Mouse (Mus musculus) forebrain, embryonic 11.5 days (tissue): ENCODE measurements around the gene Lypd4. TPM values are rescaled to one million over a fixed set of nuclear protein-coding genes. Genes with fewer than 3 reads are reported as not detected.
A peak's percentile ranks its signal among the peaks of the same experiment; 100 is the strongest.
"Not testable (repeated sequence)": the region's sequence is repeated elsewhere in the genome, so short reads cannot be mapped to it uniquely, and the experiment has no call there.

Source experiments
- ATAC-seq: fragments of 200-750 bp; cut with Nextera tagmentation; replicated peaks from 2 replicates; pipeline ENCODE4 v1.8.0; 2017; ENCODE audit warnings: moderate TSS enrichment; ENCODE audit not compliant: low FRiP score
- DNase-seq: peaks from one replicate; pipeline ENCODE4 v3.0.0-alpha.2; 2017; ENCODE audit warnings: low spot score
- H3K27ac ChIP-seq: fragments of 300-500 bp; sonication (generic); 2 replicates; pipeline ENCODE4 v1.5.1; 2014; ENCODE audit warnings: low read depth, low read length
- H3K27me3 ChIP-seq: fragments of 300-500 bp; sonication (generic); 2 replicates; pipeline ENCODE4 v1.6.1; 2014; ENCODE audit warnings: mild to moderate bottlenecking, low read length, mixed read lengths; ENCODE audit not compliant: control insufficient read depth, insufficient read depth
- H3K36me3 ChIP-seq: fragments of 300-500 bp; sonication (generic); 2 replicates; pipeline ENCODE4 v1.6.1; 2014; ENCODE audit warnings: mild to moderate bottlenecking, low read length, moderate library complexity, mixed read lengths; ENCODE audit not compliant: control insufficient read depth, insufficient read depth
- H3K4me1 ChIP-seq: fragments of 300-500 bp; sonication (generic); replicated peaks from 2 replicates; pipeline ENCODE4 v1.6.1; 2014; ENCODE audit warnings: low read length, mixed read lengths; ENCODE audit not compliant: control insufficient read depth, insufficient read depth
- H3K4me2 ChIP-seq: fragments of 300-500 bp; sonication (generic); 2 replicates; pipeline ENCODE4 v1.6.1; 2014; ENCODE audit warnings: low read depth, mild to moderate bottlenecking, low read length, moderate library complexity, mixed read lengths; ENCODE audit not compliant: severe bottlenecking
- H3K4me3 ChIP-seq: fragments of 300-500 bp; sonication (generic); 2 replicates; pipeline ENCODE4 v1.5.1; 2014; ENCODE audit warnings: low read depth, low read length
- H3K9ac ChIP-seq: fragments of 300-500 bp; sonication (generic); 2 replicates; pipeline ENCODE4 v1.6.1; 2014; ENCODE audit warnings: low read length
- H3K9me3 ChIP-seq: fragments of 300-500 bp; sonication (generic); 2 replicates; pipeline ENCODE4 v1.6.1; 2016; ENCODE audit warnings: low read length, mixed read lengths; ENCODE audit not compliant: control insufficient read depth
- WGBS: fragments of 180-500 bp; shearing (Covaris S2); extraction: QIAGEN DNeasy Blood & Tissue Kit; methylation state at CpG from one replicate; pipeline ENCODE4 v1.1.7; 2014; 5-methylcytosine and 5-hydroxymethylcytosine counted together
- polyA plus RNA-seq: library from polyadenylated mRNA; unstranded; fragments of >200 nt; fragmentation: Nextera tagmentation; extraction: Ambion mirVana; gene quantifications from 2 replicates; pipeline ENCODE4 v1.2.1, GENCODE M21; 2014

Lypd4 gene
- polyA plus RNA-seq, 1 experiment from 2014 or later, result not detected

DNA sequence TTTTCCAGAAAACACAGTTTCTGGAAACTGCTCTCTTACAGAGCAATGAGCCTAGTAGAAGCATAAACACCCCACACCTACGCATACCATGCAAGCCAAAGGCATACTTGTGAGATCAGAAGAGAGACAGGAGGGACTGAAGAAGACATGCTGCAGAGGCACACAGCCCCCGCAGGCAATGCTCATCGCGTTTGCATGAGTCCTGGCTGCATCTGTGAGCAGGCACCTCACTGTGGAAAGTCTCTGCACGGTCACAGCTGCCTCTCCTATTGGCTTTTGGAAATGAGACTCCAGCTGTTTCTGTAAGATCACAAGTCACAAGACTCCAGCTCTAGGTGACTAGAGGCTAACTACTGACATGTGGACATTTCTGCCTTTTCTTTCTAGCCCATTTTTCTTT is 19.6 kb downstream of the Lypd4 start:
- Histone ChIP-seq H3K9ac (no peak overlapping the region), H3K27ac (no peak overlapping the region), H3K4me2 (no peak overlapping the region), H3K9me3 (no peaks in the 10 kb centered on the region), H3K4me1 (no peaks in the 10 kb centered on the region), H3K4me3 (no peak overlapping the region), H3K27me3 (no peaks in the 10 kb centered on the region), H3K36me3 (no peaks in the 10 kb centered on the region)
- WGBS, result 28% methylated on average over 5 of the region's 5 CpGs
- DNase-seq (no peak), ATAC-seq (no peak)

DNA sequence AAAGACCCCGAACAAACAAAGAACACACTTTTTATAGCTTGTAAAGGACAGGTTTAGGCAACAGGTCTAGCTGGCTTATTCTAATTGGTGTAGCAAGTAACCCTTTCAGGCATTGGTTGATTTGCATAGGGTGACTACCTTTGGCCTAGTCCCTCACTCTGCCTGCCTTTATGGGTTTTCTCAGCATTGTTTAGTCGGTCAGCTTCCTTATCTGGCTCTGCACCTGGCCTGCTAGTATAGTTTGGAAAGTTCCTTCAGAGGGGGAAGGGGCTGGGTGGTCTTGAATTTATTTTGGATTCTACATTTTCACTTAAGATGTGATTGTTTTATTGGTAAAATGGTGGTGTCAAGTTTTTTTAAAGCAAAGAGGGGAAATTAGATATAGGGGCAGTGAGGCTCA is 23.2 kb downstream of the Lypd4 start:
- H3K27me3 ChIP-seq, H3K9me3 ChIP-seq, ATAC-seq, H3K4me3 ChIP-seq, DNase-seq, H3K36me3 ChIP-seq, H3K4me1 ChIP-seq, H3K4me2 ChIP-seq, H3K9ac ChIP-seq, H3K27ac ChIP-seq: not testable (repeated sequence)
- 29% methylated on average over 2 of the region's 2 CpGs for WGBS

DNA sequence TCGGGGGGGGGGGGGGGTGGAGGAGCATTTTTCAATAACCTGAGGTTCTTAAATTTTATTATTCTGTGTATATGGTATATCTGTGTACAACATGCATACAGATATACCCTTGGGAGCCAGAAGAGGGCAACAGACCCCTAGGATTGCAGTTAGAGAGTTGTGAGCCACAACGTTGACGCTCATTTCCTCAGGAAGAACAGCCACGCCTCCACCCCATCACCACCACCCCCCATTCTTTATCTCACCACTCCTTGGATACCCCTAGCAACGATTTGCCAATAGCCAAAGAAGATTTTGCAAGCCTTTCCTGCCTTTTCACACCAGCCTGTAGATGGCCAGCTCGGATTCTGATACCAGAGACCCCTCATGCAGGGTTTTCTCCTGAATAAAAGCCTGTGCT is 24.0 kb downstream of the Lypd4 start:
- Histone ChIP-seq H3K4me3 (no peak overlapping the region), H3K9me3 (no peaks in the 10 kb centered on the region), H3K9ac (no peak overlapping the region), H3K36me3 (no peaks in the 10 kb centered on the region), H3K4me2 (no peak overlapping the region), H3K4me1 (no peaks in the 10 kb centered on the region), H3K27ac (no peak overlapping the region), H3K27me3 (no peaks in the 10 kb centered on the region)
- peak; percentile 62 for DNase-seq
- peak; percentile 36; the same call in 1 of the 2 replicates for ATAC-seq
- 5% methylated on average over 6 of the region's 6 CpGs for WGBS

DNA sequence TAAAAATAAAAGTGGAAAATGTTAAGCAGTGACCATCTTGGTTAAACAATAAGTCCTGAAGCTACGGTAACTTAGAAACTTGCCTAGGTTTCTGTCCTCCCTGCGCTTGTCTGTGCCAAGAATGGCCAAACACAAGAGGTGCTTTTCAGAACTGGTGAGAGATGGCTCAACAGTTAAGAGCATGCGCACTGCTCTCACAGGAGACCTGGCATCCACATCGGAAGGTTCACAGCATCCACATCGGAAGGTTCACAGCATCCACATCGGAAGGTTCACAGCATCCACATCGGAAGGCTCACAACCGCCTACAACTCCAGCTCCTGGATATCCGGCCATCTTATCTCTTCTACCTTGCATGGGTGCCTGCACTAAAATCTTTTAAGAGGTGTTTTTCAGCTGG is 24.6 kb downstream of the Lypd4 start:
- Histone ChIP-seq H3K27ac (no peak overlapping the region), H3K9ac (no peak overlapping the region), H3K4me1 (no peaks in the 10 kb centered on the region), H3K4me2 (no peak overlapping the region), H3K27me3 (no peaks in the 10 kb centered on the region), H3K4me3 (no peak overlapping the region), H3K9me3 (no peaks in the 10 kb centered on the region), H3K36me3 (no peaks in the 10 kb centered on the region)
- WGBS, result 87% methylated on average over 9 of the region's 9 CpGs
- ATAC-seq, result no peak
- no peak for DNase-seq

DNA sequence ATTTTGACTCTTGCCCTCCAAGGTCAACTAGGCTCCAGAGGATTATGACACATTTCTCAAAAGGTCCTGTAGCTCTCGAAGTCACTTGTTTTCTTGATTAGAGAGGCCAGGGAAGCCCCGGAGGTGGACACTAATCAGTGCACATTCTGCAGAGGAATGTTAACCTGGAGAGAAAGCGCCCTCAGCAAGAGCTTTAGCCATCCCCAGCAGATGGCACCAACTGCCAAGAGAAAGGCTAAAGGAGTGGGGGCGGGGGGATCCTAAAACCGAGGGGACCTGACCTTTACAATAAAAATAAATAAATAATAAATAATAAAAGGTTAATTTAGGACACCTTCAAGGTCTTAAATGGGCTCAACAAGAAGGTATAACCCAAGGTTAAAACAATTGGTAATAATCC is 25.6 kb downstream of the Lypd4 start:
- H3K36me3 ChIP-seq, result no peaks in the 10 kb centered on the region
- no peak overlapping the region for H3K27ac ChIP-seq
- ATAC-seq (no peak), DNase-seq (no peak)
- H3K27me3 ChIP-seq, result no peaks in the 10 kb centered on the region
- H3K9me3 ChIP-seq, result no peaks in the 10 kb centered on the region
- H3K9ac ChIP-seq, result no peak overlapping the region
- H3K4me2 ChIP-seq, result no peak overlapping the region
- no peaks in the 10 kb centered on the region for H3K4me1 ChIP-seq
- 35% methylated on average over 5 of the region's 5 CpGs for WGBS
- no peak overlapping the region for H3K4me3 ChIP-seq

DNA sequence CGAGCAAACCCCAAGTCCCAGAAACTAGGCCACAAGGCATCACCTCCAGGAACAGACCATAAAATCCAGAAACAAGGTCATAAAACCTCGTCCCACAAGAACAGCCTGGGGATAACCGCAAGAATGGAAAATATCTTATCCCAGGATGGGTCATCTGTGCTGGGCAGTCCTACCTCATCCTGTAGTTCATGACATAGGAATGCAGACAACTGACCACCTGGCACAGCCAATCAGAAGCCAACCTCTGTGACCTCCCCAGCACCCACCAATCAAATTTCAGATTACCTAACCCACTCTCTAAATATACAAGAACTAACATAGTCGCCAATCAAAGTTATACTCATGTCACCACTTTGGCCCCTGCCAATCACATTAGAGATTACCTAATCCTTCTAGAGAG is 28.7 kb downstream of the Lypd4 start:
- Histone ChIP-seq H3K9me3 (no peaks in the 10 kb centered on the region), H3K36me3 (no peaks in the 10 kb centered on the region), H3K27me3 (no peaks in the 10 kb centered on the region), H3K27ac (no peak overlapping the region), H3K4me3 (no peak overlapping the region), H3K4me1 (no peaks in the 10 kb centered on the region), H3K9ac (no peak overlapping the region), H3K4me2 (no peak overlapping the region)
- ATAC-seq, result no peak
- no peak for DNase-seq
- 77% methylated on average over 4 of the region's 4 CpGs for WGBS

DNA sequence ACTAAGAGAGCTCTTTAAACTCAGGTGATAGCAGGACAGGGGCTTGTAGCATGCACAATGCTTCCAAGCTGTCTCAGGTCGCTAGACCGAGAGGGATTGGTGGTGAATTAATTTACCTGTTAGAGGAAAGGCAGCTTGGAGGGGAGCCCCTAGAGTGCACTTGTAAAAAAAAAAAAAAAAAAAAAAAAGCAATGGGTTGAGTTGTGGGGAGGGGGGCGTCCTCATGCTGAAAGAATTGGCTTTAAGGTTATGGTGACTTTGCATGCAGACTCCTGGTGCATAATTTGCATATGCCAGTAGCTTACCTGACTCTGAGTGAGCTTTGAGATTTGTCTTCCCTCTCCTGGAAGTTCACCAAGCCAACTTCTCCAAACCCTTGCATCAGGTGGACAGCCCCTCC is 29.4 kb downstream of the Lypd4 start:
- WGBS, result 58% methylated on average over 3 of the region's 3 CpGs
- Histone ChIP-seq H3K9ac (no peak overlapping the region), H3K27ac (no peak overlapping the region), H3K9me3 (no peaks in the 10 kb centered on the region), H3K27me3 (no peaks in the 10 kb centered on the region), H3K4me1 (no peaks in the 10 kb centered on the region), H3K36me3 (no peaks in the 10 kb centered on the region), H3K4me3 (no peak overlapping the region), H3K4me2 (no peak overlapping the region)
- ATAC-seq, result no peak
- DNase-seq, result no peak

DNA sequence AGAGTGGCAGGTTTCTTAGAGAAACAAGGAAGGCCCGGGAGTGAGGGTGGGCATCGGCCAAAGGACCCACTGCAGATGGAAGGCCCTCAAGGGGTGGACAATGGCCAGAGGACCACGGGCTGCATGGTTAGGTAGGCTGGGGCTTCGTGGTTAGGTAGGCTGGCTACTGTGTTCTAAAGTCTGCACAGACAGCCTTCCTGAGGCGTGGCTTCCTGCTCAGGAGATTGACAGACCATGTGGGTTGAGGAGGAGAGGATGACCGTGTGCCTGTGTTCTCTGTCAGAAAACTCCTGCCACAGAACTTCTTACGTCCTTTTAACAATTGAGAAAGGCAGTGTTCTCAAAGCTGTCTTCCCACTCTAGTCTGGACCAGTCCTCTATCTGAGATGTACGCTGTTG is 30.3 kb downstream of the Lypd4 start:
- no peak overlapping the region for H3K9ac ChIP-seq
- no peak overlapping the region for H3K27ac ChIP-seq
- no peaks in the 10 kb centered on the region for H3K4me1 ChIP-seq
- H3K36me3 ChIP-seq, result no peaks in the 10 kb centered on the region
- no peak overlapping the region for H3K4me2 ChIP-seq
- DNase-seq (no peak), ATAC-seq (no peak)
- no peaks in the 10 kb centered on the region for H3K27me3 ChIP-seq
- no peaks in the 10 kb centered on the region for H3K9me3 ChIP-seq
- H3K4me3 ChIP-seq, result no peak overlapping the region
- WGBS, result 80% methylated on average over 8 of the region's 8 CpGs

DNA sequence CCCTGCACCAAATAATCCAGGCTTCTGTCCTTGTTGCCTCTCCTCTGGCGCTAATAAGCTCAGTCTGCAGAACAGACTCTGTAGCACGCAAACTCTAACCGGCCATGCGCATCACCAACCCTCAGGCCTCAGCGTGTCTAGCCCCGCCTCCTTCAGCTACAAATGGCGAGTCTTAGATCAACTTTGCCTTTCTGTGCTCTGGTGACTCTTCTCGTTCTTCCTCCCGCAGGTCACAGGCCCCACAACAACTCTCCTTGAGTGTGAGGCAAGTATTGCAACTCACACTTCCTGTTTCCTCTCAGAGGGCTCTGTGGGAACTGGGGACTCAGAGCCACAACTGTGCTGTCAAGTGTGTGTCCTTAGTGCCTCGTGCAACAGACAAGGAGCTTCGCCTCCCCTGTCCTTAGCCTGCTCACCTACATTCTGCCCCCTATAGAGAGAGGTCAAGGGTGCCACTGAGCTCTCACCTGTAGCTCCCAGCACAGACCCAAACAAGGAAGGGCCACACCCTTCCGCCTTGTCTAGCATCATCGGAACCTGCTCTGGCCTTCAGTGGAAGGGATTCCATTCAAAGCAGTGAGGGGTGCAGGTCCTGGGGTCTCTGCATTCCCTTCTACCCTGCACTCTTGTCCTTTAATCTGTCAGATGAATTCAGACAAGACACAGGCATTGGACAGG is 30.9 kb downstream of the Lypd4 start:
- H3K36me3 ChIP-seq, H3K9ac ChIP-seq, H3K4me3 ChIP-seq, H3K4me1 ChIP-seq, ATAC-seq, H3K4me2 ChIP-seq, H3K9me3 ChIP-seq, H3K27me3 ChIP-seq, DNase-seq, H3K27ac ChIP-seq: not testable (repeated sequence)
- 70% methylated on average over 11 of the region's 13 CpGs for WGBS
